ENCODE assay signal across 8 mouse cellular contexts in the genomic region with DNA sequence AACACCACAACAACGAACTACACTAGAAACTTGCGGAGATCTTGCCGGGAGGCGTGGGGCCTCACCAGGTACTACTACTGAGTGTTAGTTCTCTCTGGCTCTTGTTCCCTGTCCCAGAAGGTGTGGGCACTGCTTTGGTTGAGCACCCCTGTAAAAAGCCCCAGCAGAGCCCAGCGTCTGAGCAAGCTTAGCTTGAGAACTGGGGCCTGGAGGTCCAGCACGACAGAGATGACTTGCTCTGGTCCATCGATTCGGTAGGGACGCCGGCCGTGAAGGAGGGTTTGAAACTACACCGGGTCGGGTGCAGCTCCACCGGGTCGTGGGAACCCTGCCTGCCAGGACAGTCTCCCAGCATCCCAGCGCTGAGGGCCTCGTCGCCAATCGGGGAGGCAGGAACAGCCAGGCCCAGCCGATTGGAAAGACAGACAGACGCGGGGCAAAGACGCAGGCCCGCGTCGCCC. TPM values are rescaled to one million over a fixed set of nuclear protein-coding genes. Genes with fewer than 3 reads are reported as not detected.
DNase-seq lines count a peak whose midpoint lies in the region; ATAC-seq and TF ChIP-seq lines count a peak whose summit lies in the region.

No protein-coding gene starts in this region.

- peak overlapping the region; percentile 95 for H3K4me3 ChIP-seq in megakaryocyte, embryonic 14.5 days (replicated peaks)
- H3K4me3 ChIP-seq in embryonic fibroblast, embryonic 13.5 days (ENCODE audit: insufficient read depth, low read length), result peak overlapping the region; percentile 89
- peak overlapping the region; percentile 85 for H3K4me3 ChIP-seq in intestine, embryonic 15.5 days (replicated peaks)
- peak overlapping the region; percentile 93 for H3K4me3 ChIP-seq in macrophage (ENCODE audit: inconsistent target)

- H3K4me1 ChIP-seq in megakaryocyte, embryonic 14.5 days, result peaks cover 93% of the 10 kb centered on the region
- H3K4me1 ChIP-seq in embryonic fibroblast, embryonic 13.5 days (ENCODE audit: control insufficient read depth, insufficient read depth, low read length), result peaks cover 10% of the 10 kb centered on the region
- peaks cover 51% of the 10 kb centered on the region for H3K4me1 ChIP-seq in intestine, embryonic 15.5 days (replicated peaks)

- TF ChIP-seq CTCF in embryonic fibroblast, embryonic 13.5 days (IDR thresholded peaks at IDR 0.05; ENCODE audit: borderline replicate concordance, insufficient read depth, low read length), result no peak

- ATAC-seq in megakaryocyte, adult 5-6 weeks (ENCODE audit: poor library complexity, severe bottlenecking), result no peak
- ATAC-seq in intestine, embryonic 15.5 days, result peak; percentile 2; the same call in 1 of the 2 replicates
- no peak for ATAC-seq in monocyte, adult 5-6 weeks (replicated peaks; ENCODE audit: insufficient number of reproducible peaks, low FRiP score, low TSS enrichment, poor library complexity, severe bottlenecking)

- no peaks in the 10 kb centered on the region for H3K9me3 ChIP-seq in megakaryocyte, embryonic 14.5 days
- no peaks in the 10 kb centered on the region for H3K9me3 ChIP-seq in intestine, embryonic 15.5 days

- H3K4me2 ChIP-seq in intestine, embryonic 15.5 days (replicated peaks), result peak overlapping the region; percentile 90

- under 1% methylated on average over 26 of the region's 26 CpGs for WGBS in intestine, embryonic 15.5 days
- WGBS in macrophage (ENCODE audit: missing documents), result 4% methylated on average over 19 of the region's 26 CpGs

- no peak for DNase-seq in thymus, postnatal 0 days (ENCODE audit: low spot score)
- no peak for DNase-seq in retina, embryonic 14.5 days (ENCODE audit: low spot score)

- peaks cover 7% of the 10 kb centered on the region for H3K36me3 ChIP-seq in megakaryocyte, embryonic 14.5 days (replicated peaks; ENCODE audit: low read length)
- H3K36me3 ChIP-seq in intestine, embryonic 15.5 days, result no peaks in the 10 kb centered on the region
- no peaks in the 10 kb centered on the region for H3K36me3 ChIP-seq in macrophage (ENCODE audit: inconsistent target)

- peaks cover 69% of the 10 kb centered on the region for H3K27me3 ChIP-seq in megakaryocyte, embryonic 14.5 days (replicated peaks)
- H3K27me3 ChIP-seq in intestine, embryonic 15.5 days (replicated peaks), result no peaks in the 10 kb centered on the region

- TF ChIP-seq POLR2A in embryonic fibroblast, embryonic 13.5 days (IDR thresholded peaks at IDR 0.05; ENCODE audit: low read depth, low read length), result 0 out of 2 replicates have a peak, but pooled peaks have one; percentile 9

- peak overlapping the region; percentile 80 for H3K9ac ChIP-seq in intestine, embryonic 15.5 days

- H3K79me2 ChIP-seq in macrophage (ENCODE audit: inconsistent target), result peaks cover 48% of the 10 kb centered on the region

- peak overlapping the region; percentile 90 for H3K27ac ChIP-seq in embryonic fibroblast, embryonic 13.5 days (ENCODE audit: insufficient read depth, low read length)
- H3K27ac ChIP-seq in intestine, embryonic 15.5 days, result peak overlapping the region; percentile 93
- peak overlapping the region; percentile 100 for H3K27ac ChIP-seq in macrophage

RNA-seq across cellular contexts. Expression of a gene that starts 0.5 kb away (rescaled TPM):
- 71.6 and 100 TPM in 2 replicates for polyA plus RNA-seq in megakaryocyte, embryonic 14.5 days (2012; ENCODE audit: insufficient read depth, low replicate concordance)
- 95.9 and 101 TPM in 2 replicates for total RNA-seq in megakaryocyte, adult 5-6 weeks (2015)
- 111 and 118 TPM in 2 replicates for total RNA-seq in megakaryocyte, adult 5-6 weeks (2017)
- polyA plus RNA-seq in embryonic fibroblast, embryonic 13.5 days (2011; ENCODE audit: insufficient read length, low read depth, missing spikeins), result 194 and 237 TPM in 2 replicates
- 107 and 118 TPM in 2 replicates for polyA plus RNA-seq in intestine, embryonic 15.5 days (2015; fragmentation: Nextera tagmentation; extraction: Ambion mirVana)
- 100 to 1,000 TPM in 21 of 26 experiments, 10 to 100 TPM in 5; 56.4 to 466 (median 272) TPM for total RNA-seq in macrophage (2018; cell fraction: chromatin; rRNA removed)
- total RNA-seq in macrophage (2018; cell fraction: cytosol; rRNA removed), result 100 to 1,000 TPM; 231 to 545 (median 345) TPM
- total RNA-seq in macrophage (2018; cell fraction: nucleus; rRNA removed), result 100 to 1,000 TPM; 287 to 804 (median 490) TPM
- 226 to 333 TPM (median 246 TPM) in 3 replicates for polyA plus RNA-seq in macrophage (2018)
- polyA plus RNA-seq in thymus, postnatal 0 days (2015; fragmentation: Nextera tagmentation; extraction: Ambion mirVana), result 19.0 and 19.4 TPM in 2 replicates
- 145 to 153 TPM (median 153 TPM) in 3 replicates for total RNA-seq in monocyte, adult 5-6 weeks (2017)

RNA-seq across cellular contexts. Expression of a gene that starts 16.2 kb away (rescaled TPM):
- 3.6 and 10.0 TPM in 2 replicates for polyA plus RNA-seq in megakaryocyte, embryonic 14.5 days (2012; ENCODE audit: insufficient read depth, low replicate concordance)
- total RNA-seq in megakaryocyte, adult 5-6 weeks (2015), result 0.71 and 1.4 TPM in 2 replicates
- 0.59 and 0.89 TPM in 2 replicates for total RNA-seq in megakaryocyte, adult 5-6 weeks (2017)
- polyA plus RNA-seq in embryonic fibroblast, embryonic 13.5 days (2011; ENCODE audit: insufficient read length, low read depth, missing spikeins), result 3.1 and 4.2 TPM in 2 replicates
- 12.1 and 13.1 TPM in 2 replicates for polyA plus RNA-seq in intestine, embryonic 15.5 days (2015; fragmentation: Nextera tagmentation; extraction: Ambion mirVana)
- total RNA-seq in macrophage (2018; cell fraction: chromatin; rRNA removed), result 10 to 100 TPM; 13.0 to 92.2 (median 42.9) TPM
- 1 to 10 TPM in 15 of 26 experiments, under 1 TPM in 11; 0.47 to 5.8 (median 1.3) TPM for total RNA-seq in macrophage (2018; cell fraction: cytosol; rRNA removed)
- total RNA-seq in macrophage (2018; cell fraction: nucleus; rRNA removed), result 10 to 100 TPM in 25 of 26 experiments, 1 to 10 TPM in 1; 7.9 to 62.1 (median 21.2) TPM
- polyA plus RNA-seq in macrophage (2018), result 0.80 to 2.0 TPM (median 1.1 TPM) in 3 replicates
- 13.5 and 14.2 TPM in 2 replicates for polyA plus RNA-seq in thymus, postnatal 0 days (2015; fragmentation: Nextera tagmentation; extraction: Ambion mirVana)
- 2.1 to 3.1 TPM (median 2.7 TPM) in 3 replicates for total RNA-seq in monocyte, adult 5-6 weeks (2017)

RNA-seq across cellular contexts. Expression of a gene that starts 30.7 kb away (rescaled TPM):
- 0.29 TPM in 1 of 2 replicates, not detected in the other for polyA plus RNA-seq in megakaryocyte, embryonic 14.5 days (2012; ENCODE audit: insufficient read depth, low replicate concordance)
- 0.40 and 0.43 TPM in 2 replicates for total RNA-seq in megakaryocyte, adult 5-6 weeks (2015)
- 0.24 and 0.51 TPM in 2 replicates for total RNA-seq in megakaryocyte, adult 5-6 weeks (2017)
- 7.3 and 10.8 TPM in 2 replicates for polyA plus RNA-seq in embryonic fibroblast, embryonic 13.5 days (2011; ENCODE audit: insufficient read length, low read depth, missing spikeins)
- polyA plus RNA-seq in intestine, embryonic 15.5 days (2015; fragmentation: Nextera tagmentation; extraction: Ambion mirVana), result 5.8 and 6.0 TPM in 2 replicates
- 10 to 100 TPM in 5 of 26 experiments, 1 to 10 TPM in 21; 2.3 to 40.1 (median 4.9) TPM for total RNA-seq in macrophage (2018; cell fraction: chromatin; rRNA removed)
- 1 to 10 TPM in 19 of 26 experiments, under 1 TPM in 7; 0.62 to 1.9 (median 1.3) TPM for total RNA-seq in macrophage (2018; cell fraction: cytosol; rRNA removed)
- total RNA-seq in macrophage (2018; cell fraction: nucleus; rRNA removed), result 10 to 100 TPM in 2 of 26 experiments, 1 to 10 TPM in 24; 1.5 to 17.6 (median 2.8) TPM
- polyA plus RNA-seq in macrophage (2018), result 0.79 to 2.1 TPM (median 1.5 TPM) in 3 replicates
- 4.9 and 5.6 TPM in 2 replicates for polyA plus RNA-seq in thymus, postnatal 0 days (2015; fragmentation: Nextera tagmentation; extraction: Ambion mirVana)
- total RNA-seq in monocyte, adult 5-6 weeks (2017), result 4.5 to 6.6 TPM (median 4.6 TPM) in 3 replicates

RNA-seq across cellular contexts. Expression of a gene that starts 31.2 kb away (rescaled TPM):
- 20.7 and 31.2 TPM in 2 replicates for polyA plus RNA-seq in megakaryocyte, embryonic 14.5 days (2012; ENCODE audit: insufficient read depth, low replicate concordance)
- total RNA-seq in megakaryocyte, adult 5-6 weeks (2015), result 10.5 and 13.1 TPM in 2 replicates
- total RNA-seq in megakaryocyte, adult 5-6 weeks (2017), result 11.6 and 12.4 TPM in 2 replicates
- polyA plus RNA-seq in embryonic fibroblast, embryonic 13.5 days (2011; ENCODE audit: insufficient read length, low read depth, missing spikeins), result 32.4 and 43.1 TPM in 2 replicates
- 21.6 and 23.9 TPM in 2 replicates for polyA plus RNA-seq in intestine, embryonic 15.5 days (2015; fragmentation: Nextera tagmentation; extraction: Ambion mirVana)
- total RNA-seq in macrophage (2018; cell fraction: chromatin; rRNA removed), result 100 to 1,000 TPM in 9 of 26 experiments, 10 to 100 TPM in 15, 1 to 10 TPM in 2; 8.9 to 124 (median 81.9) TPM
- 10 to 100 TPM; 16.3 to 43.0 (median 25.8) TPM for total RNA-seq in macrophage (2018; cell fraction: cytosol; rRNA removed)
- total RNA-seq in macrophage (2018; cell fraction: nucleus; rRNA removed), result 10 to 100 TPM in 24 of 26 experiments, 1 to 10 TPM in 2; 8.8 to 85.5 (median 51.4) TPM
- polyA plus RNA-seq in macrophage (2018), result 15.7 to 23.8 TPM (median 17.1 TPM) in 3 replicates
- polyA plus RNA-seq in thymus, postnatal 0 days (2015; fragmentation: Nextera tagmentation; extraction: Ambion mirVana), result 30.8 and 38.2 TPM in 2 replicates
- total RNA-seq in monocyte, adult 5-6 weeks (2017), result 16.8 to 32.5 TPM (median 19.4 TPM) in 3 replicates

RNA-seq across cellular contexts. Expression of a gene that starts 39.6 kb away (rescaled TPM):
- not detected in 2 replicates for polyA plus RNA-seq in megakaryocyte, embryonic 14.5 days (2012; ENCODE audit: insufficient read depth, low replicate concordance)
- 0.64 and 0.65 TPM in 2 replicates for total RNA-seq in megakaryocyte, adult 5-6 weeks (2015)
- not detected in 2 replicates for total RNA-seq in megakaryocyte, adult 5-6 weeks (2017)
- 10.1 and 16.4 TPM in 2 replicates for polyA plus RNA-seq in embryonic fibroblast, embryonic 13.5 days (2011; ENCODE audit: insufficient read length, low read depth, missing spikeins)
- polyA plus RNA-seq in intestine, embryonic 15.5 days (2015; fragmentation: Nextera tagmentation; extraction: Ambion mirVana), result 3.6 and 4.2 TPM in 2 replicates
- total RNA-seq in macrophage (2018; cell fraction: chromatin; rRNA removed), result 1 to 10 TPM in 1 of 26 experiments, under 1 TPM in 9, not detected in 16; 0.42 to 1.8 (median 0.62) TPM
- under 1 TPM in 8 of 26 experiments, not detected in 18; 0.09 to 0.26 (median 0.14) TPM for total RNA-seq in macrophage (2018; cell fraction: cytosol; rRNA removed)
- total RNA-seq in macrophage (2018; cell fraction: nucleus; rRNA removed), result under 1 TPM in 3 of 26 experiments, not detected in 23; 0.35 to 0.99 (median 0.47) TPM
- polyA plus RNA-seq in macrophage (2018), result 0.09 TPM in 1 of 3 replicates, not detected in the others
- 1.2 TPM in 2 replicates for polyA plus RNA-seq in thymus, postnatal 0 days (2015; fragmentation: Nextera tagmentation; extraction: Ambion mirVana)
- 0.39 to 5.8 TPM (median 3.7 TPM) in 3 replicates for total RNA-seq in monocyte, adult 5-6 weeks (2017)
